Mouse (Mus musculus): ENCODE data around the gene Atad3a. TPM values are rescaled to one million over a fixed set of nuclear protein-coding genes. Genes with fewer than 3 reads are reported as not detected.

Atad3a gene
- polyA plus RNA-seq, 1 experiment from 2014 or later = 39.6 TPM

DNA sequence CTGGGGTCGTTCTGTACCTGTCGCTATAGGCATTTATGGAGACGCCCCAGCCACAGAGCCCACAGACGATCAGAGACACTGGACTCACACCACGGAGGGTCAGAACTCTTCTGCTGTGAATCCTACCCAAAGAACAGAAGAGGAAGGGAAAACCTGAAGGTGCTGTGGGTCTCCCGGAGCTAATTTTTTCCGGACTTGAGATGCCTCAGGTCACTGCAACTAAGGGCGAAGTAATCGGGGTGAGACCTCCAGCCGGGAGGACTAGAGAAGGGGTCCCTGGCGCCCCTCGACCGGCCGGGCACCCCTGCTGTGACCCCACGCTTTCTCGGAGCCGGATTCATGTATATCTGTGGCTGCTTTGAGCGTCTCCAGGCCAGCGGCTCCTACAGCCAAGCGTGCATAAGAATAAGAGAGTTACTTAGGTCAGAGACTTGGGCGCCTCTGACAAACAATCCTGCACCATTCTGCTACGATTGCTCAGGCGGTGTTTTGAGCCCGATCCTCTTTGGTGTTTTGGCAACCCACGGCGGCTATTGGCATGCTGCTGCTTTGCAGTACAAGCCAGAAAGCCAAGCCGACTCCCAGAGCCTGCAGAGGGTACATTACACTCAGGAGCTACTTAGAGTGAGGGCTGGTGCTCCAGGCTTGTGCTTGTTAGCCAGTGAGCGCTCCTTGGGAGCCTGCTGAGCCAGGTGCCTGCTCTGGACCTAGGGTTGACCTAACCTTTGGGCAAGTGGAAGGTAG lies 635 bp upstream of the Atad3a start:
- Histone ChIP-seq H3K4me1 (replicated peaks; ENCODE audit: control insufficient read depth, insufficient read depth, low read length) (no peaks in the 10 kb centered on the region), H3K4me2 (replicated peaks; ENCODE audit: low read depth) (peak overlapping the region; percentile 94), H3K27ac (ENCODE audit: low read depth, low read length) (peak overlapping the region; percentile 42; the same call in 1 of the 2 replicates), H3K9ac (ENCODE audit: low read depth, low read length) (peak overlapping the region; percentile 56), H3K27me3 (replicated peaks; ENCODE audit: control insufficient read depth, insufficient read depth, low read length) (no peaks in the 10 kb centered on the region), H3K9me3 (ENCODE audit: control insufficient read depth) (no peaks in the 10 kb centered on the region), H3K4me3 (ENCODE audit: low read depth, low read length) (peak overlapping the region; percentile 66), H3K36me3 (ENCODE audit: control insufficient read depth, insufficient read depth) (peaks cover 17% of the 10 kb centered on the region)
- no peak for ATAC-seq
- no peak for TF ChIP-seq CTCF (IDR thresholded peaks at IDR 0.05; ENCODE audit: low read depth)
- WGBS = 3% methylated on average over 28 of the region's 28 CpGs

- peak overlapping the region; percentile 80 for H3K27ac ChIP-seq (ENCODE audit: low read depth, low read length)
- peak overlapping the region; percentile 56 for H3K9ac ChIP-seq (ENCODE audit: low read depth, low read length)
- 2% methylated on average over 10 of the region's 10 CpGs for WGBS
- peak overlapping the region; percentile 94 for H3K4me2 ChIP-seq (replicated peaks; ENCODE audit: low read depth)
- peak; percentile 61 for TF ChIP-seq CTCF (IDR thresholded peaks at IDR 0.05; ENCODE audit: low read depth)
- no peaks in the 10 kb centered on the region for H3K4me1 ChIP-seq (replicated peaks; ENCODE audit: control insufficient read depth, insufficient read depth, low read length)
- H3K4me3 ChIP-seq (ENCODE audit: low read depth, low read length) = peak overlapping the region; percentile 66
- H3K27me3 ChIP-seq (replicated peaks; ENCODE audit: control insufficient read depth, insufficient read depth, low read length) = no peaks in the 10 kb centered on the region
- peaks cover 31% of the 10 kb centered on the region for H3K36me3 ChIP-seq (ENCODE audit: control insufficient read depth, insufficient read depth)
- ATAC-seq = peak; percentile 24; the same call in 1 of the 2 replicates
- H3K9me3 ChIP-seq (ENCODE audit: control insufficient read depth) = no peaks in the 10 kb centered on the region
Measured at GRCm38 (mm10) chr4:155759862-155760612, 856 bp downstream of the Atad3a start.

DNA sequence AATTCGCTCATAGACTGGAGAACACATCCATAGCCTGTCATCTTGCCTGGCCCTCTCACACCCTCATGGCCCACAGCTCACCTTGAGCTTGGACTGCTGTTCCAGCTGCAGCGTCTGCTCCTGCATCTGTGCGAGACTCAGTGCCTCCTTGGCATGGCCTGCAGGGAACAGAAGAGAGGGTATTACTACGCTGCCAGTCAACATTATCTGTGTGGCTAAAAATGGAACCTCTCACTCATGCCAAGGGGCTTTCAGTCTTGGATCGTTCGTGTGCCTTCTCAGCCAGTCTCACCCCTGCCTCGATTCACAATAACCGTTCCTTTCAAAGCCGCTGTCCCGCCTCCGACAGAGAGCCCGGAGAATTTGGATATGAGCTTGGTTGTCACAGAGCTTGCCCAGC lies 3.9 kb downstream of the Atad3a start:
- WGBS = 94% methylated on average over 12 of the region's 12 CpGs
- peaks cover 53% of the 10 kb centered on the region for H3K36me3 ChIP-seq (ENCODE audit: control insufficient read depth, insufficient read depth)
- no peak overlapping the region for H3K4me2 ChIP-seq (replicated peaks; ENCODE audit: low read depth)
- no peak for TF ChIP-seq CTCF (IDR thresholded peaks at IDR 0.05; ENCODE audit: low read depth)
- no peak for ATAC-seq
- H3K9me3 ChIP-seq (ENCODE audit: control insufficient read depth) = no peaks in the 10 kb centered on the region
- H3K9ac ChIP-seq (ENCODE audit: low read depth, low read length) = no peak overlapping the region
- no peak overlapping the region for H3K27ac ChIP-seq (ENCODE audit: low read depth, low read length)
- H3K4me3 ChIP-seq (ENCODE audit: low read depth, low read length) = no peak overlapping the region
- H3K27me3 ChIP-seq (replicated peaks; ENCODE audit: control insufficient read depth, insufficient read depth, low read length) = no peaks in the 10 kb centered on the region
- H3K4me1 ChIP-seq (replicated peaks; ENCODE audit: control insufficient read depth, insufficient read depth, low read length) = no peaks in the 10 kb centered on the region

GRCm38 (mm10) chr4:155746575-155747490 lies 14.1 kb downstream of the Atad3a start:
- no peaks in the 10 kb centered on the region for H3K4me1 ChIP-seq (replicated peaks; ENCODE audit: control insufficient read depth, insufficient read depth, low read length)
- H3K4me2 ChIP-seq (replicated peaks; ENCODE audit: low read depth) = no peak overlapping the region
- ATAC-seq = no peak
- peaks cover 90% of the 10 kb centered on the region for H3K36me3 ChIP-seq (ENCODE audit: control insufficient read depth, insufficient read depth)
- no peak overlapping the region for H3K4me3 ChIP-seq (ENCODE audit: low read depth, low read length)
- H3K9ac ChIP-seq (ENCODE audit: low read depth, low read length) = no peak overlapping the region
- H3K27ac ChIP-seq (ENCODE audit: low read depth, low read length) = no peak overlapping the region
- TF ChIP-seq CTCF (IDR thresholded peaks at IDR 0.05; ENCODE audit: low read depth) = no peak
- H3K27me3 ChIP-seq (replicated peaks; ENCODE audit: control insufficient read depth, insufficient read depth, low read length) = no peaks in the 10 kb centered on the region
- WGBS = 90% methylated on average over 17 of the region's 17 CpGs
- no peaks in the 10 kb centered on the region for H3K9me3 ChIP-seq (ENCODE audit: control insufficient read depth)

DNA sequence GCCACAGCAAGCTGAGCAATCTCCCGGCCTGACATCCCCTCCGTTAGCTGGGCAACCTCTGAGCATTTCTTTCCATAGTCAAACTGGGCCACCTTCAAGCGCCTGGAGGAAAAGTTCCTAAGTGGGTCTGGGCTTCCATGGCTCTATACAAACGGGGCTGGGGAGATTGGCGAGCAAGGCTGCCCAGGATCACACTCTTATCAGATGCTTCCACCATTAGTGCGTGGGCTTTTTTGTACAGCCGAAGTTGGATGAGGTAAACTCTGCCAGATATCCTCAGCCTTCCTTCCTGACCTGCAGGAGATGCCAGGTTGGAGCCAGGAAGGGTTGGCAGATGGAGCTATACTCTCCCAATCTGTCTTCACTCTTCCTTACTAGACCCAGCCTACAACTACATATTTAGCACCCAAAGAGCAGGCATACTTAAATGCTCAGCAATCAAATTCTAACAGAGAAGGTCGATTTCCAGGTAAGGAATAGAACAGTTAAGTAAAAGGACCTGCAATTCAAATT lies 14.8 kb downstream of the Atad3a start:
- no peak overlapping the region for H3K9ac ChIP-seq (ENCODE audit: low read depth, low read length)
- no peaks in the 10 kb centered on the region for H3K27me3 ChIP-seq (replicated peaks; ENCODE audit: control insufficient read depth, insufficient read depth, low read length)
- WGBS = 87% methylated on average over 8 of the region's 8 CpGs
- no peak for ATAC-seq
- H3K27ac ChIP-seq (ENCODE audit: low read depth, low read length) = no peak overlapping the region
- no peaks in the 10 kb centered on the region for H3K4me1 ChIP-seq (replicated peaks; ENCODE audit: control insufficient read depth, insufficient read depth, low read length)
- H3K36me3 ChIP-seq (ENCODE audit: control insufficient read depth, insufficient read depth) = peaks cover 90% of the 10 kb centered on the region
- TF ChIP-seq CTCF (IDR thresholded peaks at IDR 0.05; ENCODE audit: low read depth) = no peak
- H3K4me2 ChIP-seq (replicated peaks; ENCODE audit: low read depth) = no peak overlapping the region
- no peaks in the 10 kb centered on the region for H3K9me3 ChIP-seq (ENCODE audit: control insufficient read depth)
- H3K4me3 ChIP-seq (ENCODE audit: low read depth, low read length) = no peak overlapping the region

Data from intestine, postnatal 0 days (tissue).